Mouse (Mus musculus): ENCODE measurements around the gene Arhgef17. TPM values are rescaled to one million over a fixed set of nuclear protein-coding genes. Genes with fewer than 3 reads are reported as not detected.
"Not testable (repeated sequence)": the region's sequence is repeated elsewhere in the genome, so short reads cannot be mapped to it uniquely, and the experiment has no call there.

The Arhgef17 gene
- polyA plus RNA-seq, 1 experiment from 2014 or later, result 8.0 TPM

- Histone ChIP-seq H3K27me3 (no peaks in the 10 kb centered on the region), H3K4me2 (no peak overlapping the region), H3K4me1 (peaks cover 52% of the 10 kb centered on the region), H3K9ac (no peak overlapping the region), H3K4me3 (no peak overlapping the region), H3K36me3 (no peaks in the 10 kb centered on the region), H3K9me3 (no peaks in the 10 kb centered on the region), H3K27ac (no peak overlapping the region)
- no peak for ATAC-seq (ENCODE audit: insufficient number of reproducible peaks, low FRiP score, low TSS enrichment, low read depth)
- 42% methylated on average over 6 of the region's 6 CpGs for WGBS
Measured at GRCm38 (mm10) chr7:100854137-100854814, 77.6 kb downstream of the Arhgef17 start.

GRCm38 (mm10) chr7:100853396-100853795 is 78.5 kb downstream of the Arhgef17 start:
- Histone ChIP-seq H3K9me3 (no peaks in the 10 kb centered on the region), H3K36me3 (no peaks in the 10 kb centered on the region), H3K4me1 (peaks cover 52% of the 10 kb centered on the region), H3K27ac (no peak overlapping the region), H3K4me2 (no peak overlapping the region), H3K27me3 (no peaks in the 10 kb centered on the region), H3K4me3 (no peak overlapping the region), H3K9ac (no peak overlapping the region)
- ATAC-seq (ENCODE audit: insufficient number of reproducible peaks, low FRiP score, low TSS enrichment, low read depth), result no peak
- 64% methylated on average over 3 of the region's 3 CpGs for WGBS

GRCm38 (mm10) chr7:100851481-100852356 is 80.2 kb downstream of the Arhgef17 start:
- no peak overlapping the region for H3K9ac ChIP-seq
- H3K9me3 ChIP-seq, result no peaks in the 10 kb centered on the region
- H3K4me1 ChIP-seq, result peaks cover 42% of the 10 kb centered on the region
- no peak overlapping the region for H3K4me2 ChIP-seq
- no peak for ATAC-seq (ENCODE audit: insufficient number of reproducible peaks, low FRiP score, low TSS enrichment, low read depth)
- no peaks in the 10 kb centered on the region for H3K36me3 ChIP-seq
- H3K4me3 ChIP-seq, result no peak overlapping the region
- peak overlapping the region; percentile 4; the same call in 1 of the 2 replicates for H3K27ac ChIP-seq
- 59% methylated on average over 9 of the region's 9 CpGs for WGBS
- no peaks in the 10 kb centered on the region for H3K27me3 ChIP-seq

GRCm38 (mm10) chr7:100849508-100849907 is 82.4 kb downstream of the Arhgef17 start:
- Histone ChIP-seq H3K36me3 (no peaks in the 10 kb centered on the region), H3K27ac (no peak overlapping the region), H3K4me3 (no peak overlapping the region), H3K9ac (no peak overlapping the region), H3K9me3 (no peaks in the 10 kb centered on the region), H3K4me2 (no peak overlapping the region), H3K4me1 (peaks cover 40% of the 10 kb centered on the region), H3K27me3 (no peaks in the 10 kb centered on the region)
- WGBS, result 87% methylated on average over 2 of the region's 2 CpGs
- no peak for ATAC-seq (ENCODE audit: insufficient number of reproducible peaks, low FRiP score, low TSS enrichment, low read depth)

- Histone ChIP-seq H3K27ac (no peak overlapping the region), H3K4me3 (no peak overlapping the region), H3K9me3 (no peaks in the 10 kb centered on the region), H3K4me2 (no peak overlapping the region), H3K4me1 (peaks cover 33% of the 10 kb centered on the region), H3K27me3 (no peaks in the 10 kb centered on the region), H3K9ac (no peak overlapping the region), H3K36me3 (no peaks in the 10 kb centered on the region)
- WGBS, result 41% methylated on average over 6 of the region's 6 CpGs
- no peak for ATAC-seq (ENCODE audit: insufficient number of reproducible peaks, low FRiP score, low TSS enrichment, low read depth)
Measured at GRCm38 (mm10) chr7:100848744-100849143, 83.2 kb downstream of the Arhgef17 start.

GRCm38 (mm10) chr7:100847131-100847530 is 84.8 kb downstream of the Arhgef17 start:
- H3K36me3 ChIP-seq, result 0 out of 2 replicates have a peak, but pooled peaks cover 3% of the 10 kb centered on the region
- no peak overlapping the region for H3K4me2 ChIP-seq
- H3K27ac ChIP-seq, result no peak overlapping the region
- peaks cover 31% of the 10 kb centered on the region for H3K4me1 ChIP-seq
- no peaks in the 10 kb centered on the region for H3K9me3 ChIP-seq
- H3K9ac ChIP-seq, result no peak overlapping the region
- no peak for ATAC-seq (ENCODE audit: insufficient number of reproducible peaks, low FRiP score, low TSS enrichment, low read depth)
- no peak overlapping the region for H3K4me3 ChIP-seq
- WGBS, result 89% methylated on average over 6 of the region's 6 CpGs
- H3K27me3 ChIP-seq, result no peaks in the 10 kb centered on the region

- not testable (repeated sequence) for H3K27me3 ChIP-seq; ATAC-seq (ENCODE audit: insufficient number of reproducible peaks, low FRiP score, low TSS enrichment, low read depth); H3K36me3 ChIP-seq; H3K27ac ChIP-seq; H3K4me3 ChIP-seq; H3K9me3 ChIP-seq; H3K9ac ChIP-seq; H3K4me2 ChIP-seq
- peaks cover 20% of the 10 kb centered on the region for H3K4me1 ChIP-seq
- 26% methylated on average over 7 of the region's 7 CpGs for WGBS
Measured at GRCm38 (mm10) chr7:100846033-100846432, 85.9 kb downstream of the Arhgef17 start.

DNA sequence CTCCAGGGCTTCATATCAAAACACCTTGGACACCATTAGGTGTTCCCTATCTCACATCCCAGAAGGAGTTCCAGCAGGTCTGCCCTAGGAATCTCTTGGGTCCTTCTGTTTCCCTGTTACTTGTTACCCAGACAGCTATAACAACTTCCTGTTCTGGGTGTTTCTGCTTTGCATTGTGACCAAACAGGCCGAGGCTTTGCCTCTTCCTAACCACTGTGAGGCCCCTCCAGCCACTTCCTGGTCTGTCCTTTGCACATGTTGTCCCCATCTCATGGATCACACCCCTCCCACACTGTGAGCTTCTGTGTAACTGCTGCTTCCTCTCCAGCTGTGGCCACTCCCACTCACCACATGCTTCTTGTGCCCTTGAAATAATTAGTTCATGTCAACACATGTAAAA is 86.5 kb downstream of the Arhgef17 start:
- H3K4me3 ChIP-seq, result no peak overlapping the region
- H3K27me3 ChIP-seq, result no peaks in the 10 kb centered on the region
- H3K4me2 ChIP-seq, result no peak overlapping the region
- ATAC-seq (ENCODE audit: insufficient number of reproducible peaks, low FRiP score, low TSS enrichment, low read depth), result no peak
- peaks cover 20% of the 10 kb centered on the region for H3K4me1 ChIP-seq
- H3K9ac ChIP-seq, result no peak overlapping the region
- WGBS, result 9% methylated on average over 1 of the region's 1 CpGs
- 0 out of 2 replicates have a peak, but pooled peaks cover 3% of the 10 kb centered on the region for H3K36me3 ChIP-seq
- H3K27ac ChIP-seq, result 0 out of 2 replicates have a peak overlapping the region, but pooled peaks have one; percentile 30
- H3K9me3 ChIP-seq, result no peaks in the 10 kb centered on the region

DNA sequence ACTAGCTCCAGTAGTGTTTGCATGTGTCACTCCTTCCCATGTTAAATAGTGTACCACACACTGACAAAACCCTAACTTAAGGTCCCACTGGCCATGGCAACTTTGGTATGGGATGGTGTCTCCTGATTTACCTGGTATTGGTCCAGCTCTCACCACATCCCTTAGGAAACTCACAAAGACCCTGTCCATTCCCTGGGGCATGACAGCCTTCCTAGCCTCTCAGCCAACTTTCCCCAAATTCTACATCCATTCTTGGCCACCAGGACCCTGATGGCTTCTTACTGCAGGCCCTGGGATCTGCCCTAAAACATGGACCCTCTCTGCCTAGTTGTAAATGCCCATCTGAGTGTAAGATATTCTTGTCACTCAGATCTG is 86.9 kb downstream of the Arhgef17 start:
- Histone ChIP-seq H3K4me1 (peaks cover 20% of the 10 kb centered on the region), H3K27me3 (no peaks in the 10 kb centered on the region), H3K36me3 (0 out of 2 replicates have a peak, but pooled peaks cover 3% of the 10 kb centered on the region), H3K27ac (0 out of 2 replicates have a peak overlapping the region, but pooled peaks have one; percentile 30), H3K4me3 (no peak overlapping the region), H3K9me3 (no peaks in the 10 kb centered on the region), H3K9ac (no peak overlapping the region), H3K4me2 (no peak overlapping the region)
- no peak for ATAC-seq (ENCODE audit: insufficient number of reproducible peaks, low FRiP score, low TSS enrichment, low read depth)

DNA sequence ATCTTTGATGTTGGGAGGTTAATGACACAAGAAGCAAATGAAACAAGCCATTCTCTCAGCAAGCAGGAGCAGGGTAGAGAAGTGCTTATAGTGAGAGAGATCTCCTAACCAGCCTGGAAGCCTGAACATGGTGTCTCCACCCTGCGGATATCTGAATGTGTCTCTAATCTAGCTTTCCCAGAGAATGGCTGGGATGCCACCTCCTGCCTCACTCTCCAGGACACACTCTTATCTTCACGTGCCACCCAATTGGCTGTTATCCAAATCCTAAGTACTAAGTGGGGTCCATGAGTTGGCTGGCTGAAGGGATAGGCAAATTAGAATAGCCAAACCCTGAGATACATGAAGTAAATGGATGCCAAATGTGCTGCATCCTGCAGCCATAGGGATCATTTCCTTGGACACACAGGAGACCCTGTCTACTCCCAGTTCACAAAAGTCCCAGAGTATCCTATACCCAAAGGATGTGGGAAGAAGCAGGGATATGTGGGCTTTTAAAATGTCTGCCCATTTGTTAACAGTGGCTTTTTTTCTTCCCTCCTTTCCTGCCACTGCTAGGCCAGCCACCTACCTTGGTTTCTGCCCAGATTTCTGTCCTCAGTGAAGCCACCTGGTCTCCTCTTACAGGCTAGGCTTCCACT is 87.4 kb downstream of the Arhgef17 start:
- Histone ChIP-seq H3K36me3 (0 out of 2 replicates have a peak, but pooled peaks cover 3% of the 10 kb centered on the region), H3K27ac (no peak overlapping the region), H3K9me3 (no peaks in the 10 kb centered on the region), H3K4me2 (no peak overlapping the region), H3K4me3 (no peak overlapping the region), H3K9ac (no peak overlapping the region), H3K27me3 (no peaks in the 10 kb centered on the region), H3K4me1 (peaks cover 22% of the 10 kb centered on the region)
- 67% methylated on average over 2 of the region's 2 CpGs for WGBS
- ATAC-seq (ENCODE audit: insufficient number of reproducible peaks, low FRiP score, low TSS enrichment, low read depth), result no peak

DNA sequence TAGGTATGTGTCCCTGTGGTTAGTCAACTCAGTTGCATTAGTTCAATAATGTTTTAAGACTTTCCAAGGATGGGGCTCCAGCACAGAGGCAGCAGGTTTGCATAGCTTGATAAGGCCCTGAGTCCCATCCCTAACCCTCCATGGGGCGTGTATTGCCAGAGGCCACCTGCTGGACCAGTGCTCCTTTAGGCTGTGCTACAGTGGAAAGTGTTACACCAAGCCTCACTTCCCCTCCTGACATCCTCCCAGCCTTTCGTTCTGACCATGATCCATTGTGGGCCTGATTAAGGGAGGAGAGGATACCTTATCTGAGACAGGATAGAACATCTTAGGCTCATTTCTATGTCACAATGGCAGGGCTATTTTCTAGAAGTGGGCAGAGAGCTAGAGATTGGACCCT is 88.0 kb downstream of the Arhgef17 start:
- 92% methylated on average over 2 of the region's 2 CpGs for WGBS
- 0 out of 2 replicates have a peak, but pooled peaks cover 3% of the 10 kb centered on the region for H3K36me3 ChIP-seq
- H3K9ac ChIP-seq, result no peak overlapping the region
- H3K4me3 ChIP-seq, result no peak overlapping the region
- H3K4me2 ChIP-seq, result no peak overlapping the region
- no peak for ATAC-seq (ENCODE audit: insufficient number of reproducible peaks, low FRiP score, low TSS enrichment, low read depth)
- no peaks in the 10 kb centered on the region for H3K9me3 ChIP-seq
- H3K4me1 ChIP-seq, result peaks cover 26% of the 10 kb centered on the region
- H3K27me3 ChIP-seq, result no peaks in the 10 kb centered on the region
- no peak overlapping the region for H3K27ac ChIP-seq

DNA sequence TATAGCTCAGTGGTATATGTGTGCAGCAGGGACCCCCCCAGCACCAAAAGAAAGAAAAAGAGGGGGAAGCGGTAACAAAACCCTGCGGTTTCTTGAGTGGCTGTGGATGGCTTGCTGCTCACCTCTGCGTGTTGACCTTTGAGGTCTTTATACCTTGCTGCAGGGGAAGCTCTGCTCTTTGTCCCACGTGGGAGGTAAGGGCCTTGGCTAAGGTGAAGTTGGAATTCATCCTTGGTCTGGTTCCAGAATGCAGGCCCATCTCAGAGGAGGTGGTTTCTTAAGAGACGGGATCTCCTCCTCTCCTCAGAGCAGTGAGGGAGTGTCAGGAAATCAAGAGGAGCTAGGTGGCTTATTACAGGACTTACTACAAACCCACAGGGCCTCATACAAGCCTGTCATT is 89.7 kb downstream of the Arhgef17 start:
- Histone ChIP-seq H3K4me3 (no peak overlapping the region), H3K27ac (no peak overlapping the region), H3K36me3 (0 out of 2 replicates have a peak, but pooled peaks cover 10% of the 10 kb centered on the region), H3K9ac (no peak overlapping the region), H3K4me1 (peaks cover 28% of the 10 kb centered on the region), H3K9me3 (no peaks in the 10 kb centered on the region), H3K27me3 (no peaks in the 10 kb centered on the region), H3K4me2 (no peak overlapping the region)
- no peak for ATAC-seq (ENCODE audit: insufficient number of reproducible peaks, low FRiP score, low TSS enrichment, low read depth)
- 91% methylated on average over 5 of the region's 5 CpGs for WGBS
